Mouse (Mus musculus) spleen, adult 12 weeks (tissue): Measurements from ENCODE around the gene Hadha.

Experiments
- DNase-seq: peaks from one replicate; pipeline ENCODE4 v3.0.0; 2022; ENCODE audit warnings: low spot score

Gene Hadha

GRCm38 (mm10) chr5:30153222-30153621, 1.7 kb downstream of the Hadha start:
- no peak for DNase-seq

GRCm38 (mm10) chr5:30152413-30152812, 2.5 kb downstream of the Hadha start:
- no peak for DNase-seq

- DNase-seq, result no peak
Observed at GRCm38 (mm10) chr5:30152007-30152406, 3.0 kb downstream of the Hadha start.

- DNase-seq, result no peak
Observed at GRCm38 (mm10) chr5:30148133-30148920, 6.6 kb downstream of the Hadha start.

- no peak for DNase-seq
Observed at GRCm38 (mm10) chr5:30146526-30146925, 8.4 kb downstream of the Hadha start.

- DNase-seq, result no peak
Observed at GRCm38 (mm10) chr5:30138193-30138592, 16.8 kb downstream of the Hadha start.

GRCm38 (mm10) chr5:30137271-30137670, 17.7 kb downstream of the Hadha start:
- no peak for DNase-seq

GRCm38 (mm10) chr5:30135711-30136231, 19.2 kb downstream of the Hadha start:
- no peak for DNase-seq

- DNase-seq, result no peak
Observed at GRCm38 (mm10) chr5:30132173-30132572, 22.8 kb downstream of the Hadha start.

GRCm38 (mm10) chr5:30131246-30131645, 23.7 kb downstream of the Hadha start:
- DNase-seq, result no peak

- no peak for DNase-seq
Observed at GRCm38 (mm10) chr5:30128680-30129079, 26.3 kb downstream of the Hadha start.

- DNase-seq, result no peak
Observed at GRCm38 (mm10) chr5:30127921-30128597, 26.9 kb downstream of the Hadha start.

- DNase-seq, result no peak
Observed at GRCm38 (mm10) chr5:30126756-30127155, 28.2 kb downstream of the Hadha start.

GRCm38 (mm10) chr5:30125587-30125986, 29.4 kb downstream of the Hadha start:
- no peak for DNase-seq

GRCm38 (mm10) chr5:30122481-30122880, 32.5 kb downstream of the Hadha start:
- DNase-seq, result no peak

- DNase-seq, result no peak
Observed at GRCm38 (mm10) chr5:30120106-30120505, 34.9 kb downstream of the Hadha start.

- DNase-seq, result no peak
Observed at GRCm38 (mm10) chr5:30119163-30119562, 35.8 kb downstream of the Hadha start.

- DNase-seq, result no peak
Observed at GRCm38 (mm10) chr5:30118018-30118417, 36.9 kb downstream of the Hadha start.

- DNase-seq, result no peak
Observed at GRCm38 (mm10) chr5:30115718-30116117, 39.2 kb downstream of the Hadha start.

GRCm38 (mm10) chr5:30114761-30115140, 40.2 kb downstream of the Hadha start:
- no peak for DNase-seq

GRCm38 (mm10) chr5:30113881-30114760, 40.8 kb downstream of the Hadha start:
- DNase-seq, result no peak

- no peak for DNase-seq
Observed at GRCm38 (mm10) chr5:30112533-30113068, 42.4 kb downstream of the Hadha start.
